Mouse (Mus musculus): ENCODE data around the gene Clk3. TPM values are rescaled to one million over a fixed set of nuclear protein-coding genes. Genes with fewer than 3 reads are reported as not detected.
A peak's percentile ranks its signal among the peaks of the same experiment; 100 is the strongest.

Clk3 gene
- polyA plus RNA-seq, 2 experiments, result 88.0 to 136 TPM

GRCm38 (mm10) chr9:57766431-57766830, 771 bp upstream of the Clk3 start:
- H3K27me3 ChIP-seq (ENCODE audit: control insufficient read depth, insufficient read depth, low read length), result no peaks in the 10 kb centered on the region
- ATAC-seq (ENCODE audit: insufficient read depth) (no peak), DNase-seq (ENCODE audit: low read depth in 3 of 3, low spot score in 3 of 3) (no peak)
- TF ChIP-seq EP300 (IDR thresholded peaks at IDR 0.05; ENCODE audit: low read depth) (no peak), CTCF (IDR thresholded peaks at IDR 0.05; ENCODE audit: low read depth) (no peak)
- no peaks in the 10 kb centered on the region for H3K9me3 ChIP-seq (ENCODE audit: control insufficient read depth, low read length)
- 50% methylated on average over 6 of the region's 6 CpGs for WGBS (ENCODE audit: insufficient replicate concordance)
- H3K4me1 ChIP-seq (replicated peaks; ENCODE audit: control insufficient read depth in 2 of 2, insufficient read depth in 2 of 2, low read length in 1 of 2), result peaks cover 59 to 63% of the 10 kb centered on the region in 2 experiments
- H3K27ac ChIP-seq, result peak overlapping the region; percentile 89
- H3K4me3 ChIP-seq (ENCODE audit: insufficient read depth in 1 of 2, low read depth in 2 of 2, low read length in 2 of 2), result peak overlapping the region; percentile 87 to 88; a peak in 3 of 4 replicates
- H3K9ac ChIP-seq (replicated peaks), result peak overlapping the region; percentile 99
- peaks cover 10% of the 10 kb centered on the region for H3K36me3 ChIP-seq (replicated peaks; ENCODE audit: control insufficient read depth, insufficient read depth, low read depth)
- peak overlapping the region; percentile 85 for H3K4me2 ChIP-seq (ENCODE audit: low read depth)

GRCm38 (mm10) chr9:57764974-57765363, 691 bp downstream of the Clk3 start:
- no peaks in the 10 kb centered on the region for H3K27me3 ChIP-seq (ENCODE audit: control insufficient read depth, insufficient read depth, low read length)
- ATAC-seq (ENCODE audit: insufficient read depth), result peak; percentile 78
- peak overlapping the region; percentile 89 for H3K27ac ChIP-seq
- TF ChIP-seq CTCF (IDR thresholded peaks at IDR 0.05; ENCODE audit: low read depth) (no peak), EP300 (IDR thresholded peaks at IDR 0.05; ENCODE audit: low read depth) (no peak)
- no peaks in the 10 kb centered on the region for H3K9me3 ChIP-seq (ENCODE audit: control insufficient read depth, low read length)
- under 1% methylated on average over 45 of the region's 45 CpGs for WGBS (ENCODE audit: insufficient replicate concordance)
- peak overlapping the region; percentile 85 for H3K4me2 ChIP-seq (ENCODE audit: low read depth)
- peaks cover 25% of the 10 kb centered on the region for H3K36me3 ChIP-seq (replicated peaks; ENCODE audit: control insufficient read depth, insufficient read depth, low read depth)
- H3K4me1 ChIP-seq (replicated peaks; ENCODE audit: control insufficient read depth in 2 of 2, insufficient read depth in 2 of 2, low read length in 1 of 2), result peaks cover 52 to 55% of the 10 kb centered on the region in 2 experiments
- DNase-seq (ENCODE audit: low read depth in 3 of 3, low spot score in 3 of 3), result peak; percentile 78 to 81 (median 78)
- H3K4me3 ChIP-seq (ENCODE audit: insufficient read depth in 1 of 2, low read depth in 2 of 2, low read length in 2 of 2), result peak overlapping the region; percentile 87 to 88
- peak overlapping the region; percentile 99 for H3K9ac ChIP-seq (replicated peaks)

GRCm38 (mm10) chr9:57764147-57764973, 1.3 kb downstream of the Clk3 start:
- Histone ChIP-seq H3K27ac (peak overlapping the region; percentile 89), H3K4me2 (ENCODE audit: low read depth) (peak overlapping the region; percentile 87), H3K27me3 (ENCODE audit: control insufficient read depth, insufficient read depth, low read length) (no peaks in the 10 kb centered on the region), H3K4me1 (replicated peaks; ENCODE audit: control insufficient read depth in 2 of 2, insufficient read depth in 2 of 2, low read length in 1 of 2) (peaks cover 51 to 54% of the 10 kb centered on the region in 2 experiments), H3K9ac (replicated peaks) (peak overlapping the region; percentile 99), H3K36me3 (replicated peaks; ENCODE audit: control insufficient read depth, insufficient read depth, low read depth) (peaks cover 31% of the 10 kb centered on the region), H3K9me3 (ENCODE audit: control insufficient read depth, low read length) (no peaks in the 10 kb centered on the region), H3K4me3 (ENCODE audit: insufficient read depth in 1 of 2, low read depth in 2 of 2, low read length in 2 of 2) (peak overlapping the region; percentile 87 to 88)
- under 1% methylated on average over 57 of the region's 57 CpGs for WGBS (ENCODE audit: insufficient replicate concordance)
- TF ChIP-seq CTCF (IDR thresholded peaks at IDR 0.05; ENCODE audit: low read depth) (peak; percentile 27; the same call in 1 of the 2 replicates), EP300 (IDR thresholded peaks at IDR 0.05; ENCODE audit: low read depth) (no peak)
- DNase-seq (ENCODE audit: low read depth in 3 of 3, low spot score in 3 of 3) (peak in 1 of 3 experiments; percentile 39), ATAC-seq (ENCODE audit: insufficient read depth) (peak; percentile 36)

- Histone ChIP-seq H3K27me3 (ENCODE audit: control insufficient read depth, insufficient read depth, low read length) (no peaks in the 10 kb centered on the region), H3K27ac (peak overlapping the region; percentile 89), H3K4me3 (ENCODE audit: insufficient read depth in 1 of 2, low read depth in 2 of 2, low read length in 2 of 2) (peak overlapping the region; percentile 87 to 88), H3K4me1 (replicated peaks; ENCODE audit: control insufficient read depth in 2 of 2, insufficient read depth in 2 of 2, low read length in 1 of 2) (peaks cover 57 to 62% of the 10 kb centered on the region in 2 experiments), H3K9ac (replicated peaks) (peak overlapping the region; percentile 99), H3K36me3 (replicated peaks; ENCODE audit: control insufficient read depth, insufficient read depth, low read depth) (peaks cover 48% of the 10 kb centered on the region), H3K9me3 (ENCODE audit: control insufficient read depth, low read length) (no peaks in the 10 kb centered on the region), H3K4me2 (ENCODE audit: low read depth) (peak overlapping the region; percentile 87)
- 32% methylated on average over 6 of the region's 6 CpGs for WGBS (ENCODE audit: insufficient replicate concordance)
- ATAC-seq (ENCODE audit: insufficient read depth), result no peak
- peak; percentile 87 for TF ChIP-seq CTCF (IDR thresholded peaks at IDR 0.05; ENCODE audit: low read depth)
- TF ChIP-seq EP300 (IDR thresholded peaks at IDR 0.05; ENCODE audit: low read depth), result no peak
- peak in 1 of 3 experiments; percentile 24 for DNase-seq (ENCODE audit: low read depth in 3 of 3, low spot score in 3 of 3)
Measured at GRCm38 (mm10) chr9:57762563-57762991, 3.1 kb downstream of the Clk3 start.
